Comparison of ENCODE assay signal across 35 mouse cellular contexts in genomic region chr1:59361966-59362365, GRCm38 (mm10).
"Had no signal": no experiment of that assay in that cellular context is flagged by ENCODE, and none has a peak within 500 bp of the region (broad histone marks: within the 10 kb centered on the region; RNA-seq: fewer than 3 reads in every experiment).

No protein-coding gene starts in this region.

- H3K36me3 ChIP-seq: heart, embryonic 10.5 days; heart, embryonic 12.5 days; heart, embryonic 13.5 days; heart, embryonic 15.5 days; hindbrain, embryonic 10.5 days; hindbrain, embryonic 12.5 days; hindbrain, embryonic 13.5 days; hindbrain, embryonic 15.5 days; intestine, embryonic 15.5 days; kidney, embryonic 15.5 days had no signal

- H3K4me1 ChIP-seq: hindbrain, embryonic 10.5 days; hindbrain, embryonic 12.5 days; hindbrain, embryonic 13.5 days; hindbrain, embryonic 15.5 days; intestine, embryonic 15.5 days; kidney, embryonic 15.5 days had no signal

- H3K4me2 ChIP-seq: heart, embryonic 11.5 days; heart, embryonic 12.5 days; heart, embryonic 13.5 days; heart, embryonic 15.5 days; hindbrain, embryonic 12.5 days; hindbrain, embryonic 13.5 days; hindbrain, embryonic 14.5 days; hindbrain, embryonic 15.5 days; intestine, embryonic 15.5 days; kidney, embryonic 15.5 days had no signal

- ATAC-seq: hindbrain, embryonic 16.5 days; hindbrain, postnatal 0 days; inflammation-experienced regulatory T-cells, adult 6 months; intestine, embryonic 15.5 days; intestine, embryonic 16.5 days; intestine, postnatal 0 days had no signal

- H3K9ac ChIP-seq: heart, embryonic 12.5 days; heart, embryonic 13.5 days; heart, embryonic 15.5 days; hindbrain, embryonic 12.5 days; hindbrain, embryonic 13.5 days; hindbrain, embryonic 14.5 days; hindbrain, embryonic 15.5 days; intestine, embryonic 15.5 days; kidney, embryonic 15.5 days had no signal

- DNase-seq: heart, postnatal 10 days; heart, postnatal 14 days; heart, postnatal 36 days; heart, postnatal 4 days; kidney, adult 11 months; kidney, adult 18-20 months; kidney, adult 2 months; kidney, adult 8-10 months; kidney, adult 9 months; kidney, postnatal 10 days; kidney, postnatal 14 days; kidney, postnatal 25 days; kidney, postnatal 36 days; kidney, postnatal 4 days; layer of hippocampus, adult 9-11 months; layer of hippocampus, postnatal 36 days had no signal

- H3K27ac ChIP-seq: heart, embryonic 10.5 days; heart, embryonic 13.5 days; heart, embryonic 15.5 days; hindbrain, embryonic 10.5 days; hindbrain, embryonic 12.5 days; hindbrain, embryonic 13.5 days; hindbrain, embryonic 14.5 days; hindbrain, embryonic 15.5 days; hindbrain, postnatal 0 days; intestine, embryonic 15.5 days; kidney, embryonic 15.5 days; kidney, postnatal 0 days; layer of hippocampus, adult 2 months had no signal

- H3K9me3 ChIP-seq: heart, embryonic 10.5 days; heart, embryonic 12.5 days; heart, embryonic 13.5 days; heart, embryonic 15.5 days; hindbrain, embryonic 10.5 days; hindbrain, embryonic 12.5 days; hindbrain, embryonic 13.5 days; hindbrain, embryonic 15.5 days; intestine, embryonic 15.5 days; kidney, embryonic 15.5 days had no signal

- H3K27me3 ChIP-seq: hindbrain, embryonic 12.5 days; hindbrain, embryonic 13.5 days; hindbrain, embryonic 15.5 days; intestine, embryonic 15.5 days had no signal

- H3K4me3 ChIP-seq: heart, embryonic 10.5 days; heart, embryonic 12.5 days; heart, embryonic 13.5 days; heart, embryonic 15.5 days; hindbrain, embryonic 10.5 days; hindbrain, embryonic 12.5 days; hindbrain, embryonic 13.5 days; hindbrain, embryonic 15.5 days; intestine, embryonic 15.5 days; kidney, embryonic 15.5 days; layer of hippocampus, adult 2 months had no signal
